Mouse (Mus musculus): ENCODE results near the gene Flt4. TPM values are rescaled to one million over a fixed set of nuclear protein-coding genes. Genes with fewer than 3 reads are reported as not detected.

The Flt4 gene
- polyA plus RNA-seq, 1 experiment from 2014 or later: 4.5 TPM

DNA sequence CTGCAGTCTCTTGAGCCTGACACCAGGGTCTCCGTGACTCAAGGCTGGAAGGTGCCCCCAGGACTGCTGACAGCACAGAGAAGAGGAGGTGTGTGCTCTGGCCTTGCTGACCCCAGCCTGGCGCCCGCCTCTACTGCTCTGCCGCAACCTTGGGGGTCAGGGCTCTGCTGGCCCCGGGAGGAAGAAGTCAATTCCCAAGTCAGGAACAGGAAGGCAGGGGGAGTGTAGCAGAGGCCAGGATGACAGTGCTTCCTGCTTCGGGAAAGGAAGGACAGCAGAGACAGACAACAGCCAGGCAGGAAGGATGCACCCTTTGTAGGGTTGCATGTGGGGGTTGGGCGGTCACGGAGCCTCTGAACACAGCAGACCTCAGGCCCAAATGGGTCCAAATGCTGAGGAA, 9.4 kb downstream of the Flt4 start:
- Histone ChIP-seq H3K36me3 (no peaks in the 10 kb centered on the region), H3K9ac (no peak overlapping the region), H3K9me3 (no peaks in the 10 kb centered on the region)

DNA sequence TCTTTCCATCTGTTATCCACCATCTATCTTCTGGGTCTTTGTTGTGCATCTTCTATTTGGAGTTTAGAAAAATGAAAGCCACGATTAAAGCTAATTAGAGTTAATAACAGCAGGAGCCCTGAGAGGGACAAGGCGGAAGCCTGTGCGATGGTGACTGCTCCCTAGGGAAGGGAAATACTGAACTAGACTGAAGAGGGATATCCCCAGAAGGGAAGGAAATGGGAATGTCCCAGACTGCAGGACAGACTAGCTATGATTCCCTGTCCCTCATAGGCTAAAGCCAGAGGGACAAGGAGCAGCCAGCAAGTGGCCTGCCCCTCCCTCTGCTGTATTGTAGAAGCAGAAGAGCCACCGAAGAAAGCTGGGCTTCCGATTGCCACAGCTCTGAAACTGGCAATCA, 12.9 kb downstream of the Flt4 start:
- H3K4me2 ChIP-seq (replicated peaks): no peak overlapping the region
- no peak for ATAC-seq
- no peak overlapping the region for H3K4me3 ChIP-seq (replicated peaks)
- H3K9ac ChIP-seq: no peak overlapping the region
- H3K27me3 ChIP-seq (replicated peaks): no peaks in the 10 kb centered on the region
- no peak overlapping the region for H3K27ac ChIP-seq
- WGBS: 84% methylated on average over 5 of the region's 5 CpGs
- no peaks in the 10 kb centered on the region for H3K36me3 ChIP-seq
- no peaks in the 10 kb centered on the region for H3K4me1 ChIP-seq (replicated peaks)
- H3K9me3 ChIP-seq: no peaks in the 10 kb centered on the region

More for the DNA sequence above, 9.4 kb downstream of the Flt4 start:
- 68% methylated on average over 8 of the region's 8 CpGs for WGBS
- Histone ChIP-seq H3K27ac (no peak overlapping the region), H3K4me1 (replicated peaks) (no peaks in the 10 kb centered on the region), H3K4me3 (replicated peaks) (no peak overlapping the region), H3K27me3 (replicated peaks) (0 out of 2 replicates have a peak, but pooled peaks cover 3% of the 10 kb centered on the region), H3K4me2 (replicated peaks) (no peak overlapping the region)
- ATAC-seq: no peak

GRCm38 (mm10) chr11:49624156-49624555, 15.1 kb downstream of the Flt4 start:
- H3K36me3 ChIP-seq: no peaks in the 10 kb centered on the region
- H3K4me1 ChIP-seq (replicated peaks): no peaks in the 10 kb centered on the region
- H3K4me3 ChIP-seq (replicated peaks): no peak overlapping the region
- 77% methylated on average over 3 of the region's 3 CpGs for whole genome bisulfite sequencing
- H3K9ac ChIP-seq: no peak overlapping the region
- no peaks in the 10 kb centered on the region for H3K27me3 ChIP-seq (replicated peaks)
- ATAC-seq: no peak
- H3K9me3 ChIP-seq: no peaks in the 10 kb centered on the region
- no peak overlapping the region for H3K27ac ChIP-seq
- no peak overlapping the region for H3K4me2 ChIP-seq (replicated peaks)

GRCm38 (mm10) chr11:49625863-49626262, 16.8 kb downstream of the Flt4 start:
- Histone ChIP-seq H3K36me3 (no peaks in the 10 kb centered on the region), H3K27me3 (replicated peaks) (no peaks in the 10 kb centered on the region), H3K9me3 (no peaks in the 10 kb centered on the region), H3K9ac (no peak overlapping the region), H3K4me1 (replicated peaks) (no peaks in the 10 kb centered on the region), H3K4me3 (replicated peaks) (no peak overlapping the region), H3K27ac (no peak overlapping the region), H3K4me2 (replicated peaks) (no peak overlapping the region)
- no peak for ATAC-seq
- 66% methylated on average over 15 of the region's 15 CpGs for WGBS

DNA sequence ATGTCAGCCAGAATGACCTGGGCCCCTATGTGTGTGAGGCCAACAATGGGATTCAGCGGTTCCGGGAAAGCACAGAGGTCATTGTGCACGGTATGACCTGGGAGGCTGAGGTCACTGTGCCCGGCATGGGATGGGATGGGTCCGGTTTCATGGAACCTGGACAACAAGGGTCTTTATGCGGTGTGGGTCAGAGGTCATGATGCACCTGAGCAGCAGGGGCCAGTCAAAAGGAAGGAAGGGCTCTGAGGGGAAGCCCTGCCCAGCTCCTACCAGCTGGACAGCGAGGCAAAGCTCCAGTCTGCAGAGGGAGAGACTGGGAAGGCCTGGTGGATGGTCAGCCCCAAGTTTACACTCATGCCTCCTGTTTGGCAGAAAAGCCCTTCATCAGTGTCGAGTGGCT, 17.7 kb downstream of the Flt4 start:
- H3K4me1 ChIP-seq (replicated peaks): no peaks in the 10 kb centered on the region
- 68% methylated on average over 8 of the region's 8 CpGs for WGBS

DNA sequence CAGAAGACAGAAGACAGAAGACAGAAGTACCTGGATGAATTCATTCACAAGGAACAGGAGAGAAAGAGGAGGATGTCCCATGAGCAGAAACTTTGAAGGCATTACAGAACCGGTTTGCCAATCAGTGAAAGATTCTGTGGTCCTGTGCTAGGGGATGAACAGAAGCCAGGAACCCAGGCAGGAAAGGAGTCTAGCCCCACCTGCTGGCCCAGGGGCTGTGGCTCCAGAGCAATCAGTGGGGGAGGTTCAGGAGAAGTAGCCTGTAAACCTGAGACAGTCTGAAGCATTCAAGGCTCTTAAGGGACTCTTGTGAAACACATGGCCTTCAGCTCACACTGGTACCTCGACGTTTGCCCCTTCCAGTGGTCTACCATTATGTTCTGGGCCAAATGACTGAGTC, 22.1 kb downstream of the Flt4 start:
- H3K27ac ChIP-seq: no peak overlapping the region

More for the DNA sequence above, 17.7 kb downstream of the Flt4 start:
- Histone ChIP-seq H3K36me3 (no peaks in the 10 kb centered on the region), H3K9ac (no peak overlapping the region), H3K27ac (no peak overlapping the region), H3K4me3 (replicated peaks) (no peak overlapping the region), H3K27me3 (replicated peaks) (no peaks in the 10 kb centered on the region), H3K4me2 (replicated peaks) (no peak overlapping the region), H3K9me3 (no peaks in the 10 kb centered on the region)
- ATAC-seq: no peak

DNA sequence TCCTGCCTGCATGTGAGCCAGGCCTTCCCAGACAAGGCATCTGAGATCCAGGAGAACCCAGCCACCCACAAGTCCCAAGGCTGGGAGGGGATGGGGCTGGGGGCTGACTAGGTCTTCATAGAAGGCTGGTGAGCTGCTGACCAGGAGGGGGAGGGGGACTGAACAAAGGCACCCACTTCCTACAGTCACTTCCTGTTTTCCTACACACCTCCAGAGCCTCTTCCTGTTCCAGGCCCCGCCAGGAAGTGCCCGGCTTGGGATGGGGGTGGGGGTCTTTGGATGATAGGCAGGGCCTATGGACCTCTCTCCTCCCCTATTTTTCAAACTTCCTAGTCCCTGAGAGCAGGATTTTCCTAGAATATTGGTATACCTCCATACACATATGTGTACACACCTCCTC, 23.2 kb downstream of the Flt4 start:
- Histone ChIP-seq H3K9me3 (no peaks in the 10 kb centered on the region), H3K36me3 (no peaks in the 10 kb centered on the region), H3K4me2 (replicated peaks) (no peak overlapping the region), H3K9ac (no peak overlapping the region), H3K27me3 (replicated peaks) (peaks cover 38% of the 10 kb centered on the region), H3K4me1 (replicated peaks) (peaks cover 6% of the 10 kb centered on the region; the same call in 1 of the 2 replicates), H3K27ac (no peak overlapping the region), H3K4me3 (replicated peaks) (no peak overlapping the region)
- WGBS: 83% methylated on average over 2 of the region's 2 CpGs
- ATAC-seq: no peak

More for the DNA sequence above, 22.1 kb downstream of the Flt4 start:
- 28% methylated on average over 3 of the region's 3 CpGs for WGBS
- Histone ChIP-seq H3K4me1 (replicated peaks) (peaks cover 6% of the 10 kb centered on the region; the same call in 1 of the 2 replicates), H3K27me3 (replicated peaks) (peaks cover 28% of the 10 kb centered on the region), H3K4me2 (replicated peaks) (no peak overlapping the region), H3K9me3 (no peaks in the 10 kb centered on the region), H3K4me3 (replicated peaks) (no peak overlapping the region), H3K9ac (no peak overlapping the region), H3K36me3 (no peaks in the 10 kb centered on the region)
- ATAC-seq: no peak

DNA sequence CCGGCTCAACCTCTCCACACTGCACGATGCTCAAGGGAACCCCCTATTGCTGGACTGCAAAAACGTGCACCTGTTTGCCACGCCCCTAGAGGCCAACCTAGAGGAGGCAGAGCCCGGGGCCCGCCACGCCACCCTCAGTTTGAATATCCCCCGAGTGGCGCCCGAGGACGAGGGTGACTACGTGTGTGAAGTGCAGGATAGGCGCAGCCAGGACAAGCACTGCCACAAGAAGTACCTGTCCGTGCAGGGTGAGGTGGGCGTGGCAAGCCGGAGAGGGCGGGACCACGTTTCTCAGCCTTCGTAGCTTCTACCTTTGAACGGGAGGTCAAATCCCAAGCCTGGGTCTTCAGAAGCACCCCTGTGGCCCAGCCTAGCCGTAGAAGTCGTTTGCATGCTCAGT, 25.0 kb downstream of the Flt4 start:
- H3K27ac ChIP-seq: no peak overlapping the region
- WGBS: 6% methylated on average over 22 of the region's 22 CpGs
- H3K4me3 ChIP-seq (replicated peaks): peak overlapping the region; percentile 23
- ATAC-seq: peak; percentile 72
- H3K4me2 ChIP-seq (replicated peaks): peak overlapping the region; percentile 68
- H3K9ac ChIP-seq: no peak overlapping the region
- no peaks in the 10 kb centered on the region for H3K9me3 ChIP-seq
- H3K27me3 ChIP-seq (replicated peaks): peaks cover 41% of the 10 kb centered on the region
- H3K4me1 ChIP-seq (replicated peaks): peaks cover 6% of the 10 kb centered on the region; the same call in 1 of the 2 replicates
- no peaks in the 10 kb centered on the region for H3K36me3 ChIP-seq

DNA sequence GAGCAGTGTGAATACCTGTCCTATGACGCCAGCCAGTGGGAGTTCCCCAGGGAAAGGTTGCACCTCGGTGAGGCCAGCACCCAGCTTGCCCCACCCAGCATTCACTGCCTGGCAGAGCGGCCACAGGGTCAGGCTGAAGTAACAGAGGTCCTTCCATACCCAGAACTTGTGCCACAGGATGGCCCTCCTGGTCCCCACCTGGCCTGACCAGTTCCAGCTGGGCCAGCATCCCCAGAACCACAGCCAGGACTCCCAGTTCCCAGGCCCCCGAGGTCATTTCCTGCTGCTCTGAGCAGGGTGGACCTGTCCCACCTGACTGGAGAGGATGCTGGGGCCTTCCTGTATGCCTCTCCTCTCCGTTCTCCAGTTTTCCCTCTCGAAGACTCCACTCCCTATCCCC, 26.6 kb downstream of the Flt4 start:
- WGBS: 66% methylated on average over 6 of the region's 6 CpGs
- peaks cover 41% of the 10 kb centered on the region for H3K27me3 ChIP-seq (replicated peaks)
- H3K27ac ChIP-seq: no peak overlapping the region
- no peak overlapping the region for H3K9ac ChIP-seq
- H3K4me1 ChIP-seq (replicated peaks): peaks cover 6% of the 10 kb centered on the region; the same call in 1 of the 2 replicates
- H3K4me2 ChIP-seq (replicated peaks): no peak overlapping the region
- H3K4me3 ChIP-seq (replicated peaks): no peak overlapping the region
- H3K9me3 ChIP-seq: no peaks in the 10 kb centered on the region
- H3K36me3 ChIP-seq: no peaks in the 10 kb centered on the region
- ATAC-seq: no peak

- Histone ChIP-seq H3K9me3 (no peaks in the 10 kb centered on the region), H3K27me3 (replicated peaks) (peaks cover 41% of the 10 kb centered on the region), H3K36me3 (no peaks in the 10 kb centered on the region), H3K4me3 (replicated peaks) (no peak overlapping the region), H3K9ac (no peak overlapping the region), H3K27ac (no peak overlapping the region), H3K4me1 (replicated peaks) (peaks cover 6% of the 10 kb centered on the region; the same call in 1 of the 2 replicates), H3K4me2 (replicated peaks) (no peak overlapping the region)
- WGBS: 3% methylated on average over 11 of the region's 11 CpGs
- no peak for ATAC-seq
Observed at GRCm38 (mm10) chr11:49636449-49636848, 27.4 kb downstream of the Flt4 start.

DNA sequence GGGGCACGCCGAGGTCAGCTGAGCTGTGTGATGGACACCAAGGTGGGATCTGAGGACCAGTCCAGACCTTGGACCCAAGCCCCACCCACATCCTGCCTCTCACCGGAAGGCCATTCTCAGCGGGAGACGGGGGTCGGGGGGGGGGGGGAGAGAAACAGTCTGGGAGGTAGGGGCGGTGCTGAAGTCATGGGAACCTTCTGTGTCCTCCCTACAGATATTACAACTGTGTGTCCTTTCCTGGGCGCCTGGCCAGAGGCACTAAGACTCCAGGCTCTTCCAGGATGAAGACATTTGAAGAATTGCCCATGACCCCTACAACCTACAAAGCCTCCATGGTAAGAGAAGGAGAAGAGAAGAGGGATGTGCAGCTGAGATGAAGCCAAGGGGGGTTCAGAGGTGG, 36.6 kb downstream of the Flt4 start:
- no peak for ATAC-seq

GRCm38 (mm10) chr11:49650113-49650993, 41.3 kb downstream of the Flt4 start:
- no peak for ATAC-seq
- Histone ChIP-seq H3K4me2 (replicated peaks) (no peak overlapping the region), H3K36me3 (no peaks in the 10 kb centered on the region), H3K4me3 (replicated peaks) (no peak overlapping the region), H3K27me3 (replicated peaks) (no peaks in the 10 kb centered on the region), H3K4me1 (replicated peaks) (peaks cover 4% of the 10 kb centered on the region; the same call in 1 of the 2 replicates), H3K9ac (no peak overlapping the region), H3K27ac (no peak overlapping the region), H3K9me3 (no peaks in the 10 kb centered on the region)
- 55% methylated on average over 18 of the region's 18 CpGs for WGBS

More for the DNA sequence above, 36.6 kb downstream of the Flt4 start:
- H3K36me3 ChIP-seq: no peaks in the 10 kb centered on the region
- no peaks in the 10 kb centered on the region for H3K4me1 ChIP-seq (replicated peaks)
- no peaks in the 10 kb centered on the region for H3K27me3 ChIP-seq (replicated peaks)
- no peak overlapping the region for H3K4me2 ChIP-seq (replicated peaks)
- no peak overlapping the region for H3K4me3 ChIP-seq (replicated peaks)
- no peak overlapping the region for H3K27ac ChIP-seq
- H3K9me3 ChIP-seq: no peaks in the 10 kb centered on the region
- no peak overlapping the region for H3K9ac ChIP-seq
- 42% methylated on average over 8 of the region's 8 CpGs for WGBS
